Mouse (Mus musculus): ENCODE results near the gene Fam131a. TPM values are rescaled to one million over a fixed set of nuclear protein-coding genes. Genes with fewer than 3 reads are reported as not detected.
A peak's percentile ranks its signal among the peaks of the same experiment; 100 is the strongest.

Fam131a gene
- total and polyA plus RNA-seq, 2 experiments from 2014 or later: 8.7 to 25.5 TPM

- Histone ChIP-seq H3K4me1 (ENCODE audit: control insufficient read depth, insufficient read depth) (no peaks in the 10 kb centered on the region), H3K4me2 (ENCODE audit: low read depth, low read length) (no peak overlapping the region), H3K4me3 (ENCODE audit: low read depth, low read length) (no peak overlapping the region), H3K27me3 (ENCODE audit: control insufficient read depth, insufficient read depth, low read length) (no peaks in the 10 kb centered on the region), H3K9ac (replicated peaks; ENCODE audit: low read depth, low read length) (no peak overlapping the region), H3K36me3 (replicated peaks; ENCODE audit: control insufficient read depth, insufficient read depth, low read length) (peaks cover 2% of the 10 kb centered on the region; the same call in 1 of the 2 replicates), H3K27ac (ENCODE audit: low read depth) (no peak overlapping the region), H3K9me3 (replicated peaks; ENCODE audit: control insufficient read depth, low read length) (no peaks in the 10 kb centered on the region)
- 89% methylated on average over 21 of the region's 21 CpGs for WGBS
- no peak for TF ChIP-seq EP300 (IDR thresholded peaks at IDR 0.05; ENCODE audit: low read depth)
- no peak for TF ChIP-seq CTCF (IDR thresholded peaks at IDR 0.05; ENCODE audit: low read depth)
- no peak for DNase-seq (ENCODE audit: low spot score)
- ATAC-seq (ENCODE audit: insufficient read depth, low read depth): no peak
Measured at GRCm38 (mm10) chr16:20708220-20708938, 15.3 kb downstream of the Fam131a start.

- ATAC-seq (ENCODE audit: insufficient read depth, low read depth): no peak
- no peaks in the 10 kb centered on the region for H3K27me3 ChIP-seq (ENCODE audit: control insufficient read depth, insufficient read depth, low read length)
- H3K36me3 ChIP-seq (replicated peaks; ENCODE audit: control insufficient read depth, insufficient read depth, low read length): no peaks in the 10 kb centered on the region; the same call in 1 of the 2 replicates
- H3K4me1 ChIP-seq (ENCODE audit: control insufficient read depth, insufficient read depth): no peaks in the 10 kb centered on the region
- no peak overlapping the region for H3K4me2 ChIP-seq (ENCODE audit: low read depth, low read length)
- H3K9me3 ChIP-seq (replicated peaks; ENCODE audit: control insufficient read depth, low read length): no peaks in the 10 kb centered on the region
- H3K4me3 ChIP-seq (ENCODE audit: low read depth, low read length): no peak overlapping the region
- no peak overlapping the region for H3K9ac ChIP-seq (replicated peaks; ENCODE audit: low read depth, low read length)
- WGBS: 77% methylated on average over 19 of the region's 19 CpGs
- H3K27ac ChIP-seq (ENCODE audit: low read depth): no peak overlapping the region
- DNase-seq (ENCODE audit: low spot score): no peak
- TF ChIP-seq CTCF (IDR thresholded peaks at IDR 0.05; ENCODE audit: low read depth) (peak; percentile 57), EP300 (IDR thresholded peaks at IDR 0.05; ENCODE audit: low read depth) (no peak)
Measured at GRCm38 (mm10) chr16:20708939-20709734, 16.1 kb downstream of the Fam131a start.

GRCm38 (mm10) chr16:20710370-20710769 lies 17.3 kb downstream of the Fam131a start:
- Histone ChIP-seq H3K4me3 (ENCODE audit: low read depth, low read length) (no peak overlapping the region), H3K36me3 (replicated peaks; ENCODE audit: control insufficient read depth, insufficient read depth, low read length) (no peaks in the 10 kb centered on the region; the same call in 1 of the 2 replicates), H3K27me3 (ENCODE audit: control insufficient read depth, insufficient read depth, low read length) (no peaks in the 10 kb centered on the region), H3K9me3 (replicated peaks; ENCODE audit: control insufficient read depth, low read length) (no peaks in the 10 kb centered on the region), H3K4me1 (ENCODE audit: control insufficient read depth, insufficient read depth) (0 out of 2 replicates have a peak, but pooled peaks cover 6% of the 10 kb centered on the region), H3K4me2 (ENCODE audit: low read depth, low read length) (no peak overlapping the region), H3K27ac (ENCODE audit: low read depth) (no peak overlapping the region), H3K9ac (replicated peaks; ENCODE audit: low read depth, low read length) (no peak overlapping the region)
- 91% methylated on average over 11 of the region's 11 CpGs for WGBS
- DNase-seq (ENCODE audit: low spot score) (no peak), ATAC-seq (ENCODE audit: insufficient read depth, low read depth) (no peak)
- TF ChIP-seq EP300 (IDR thresholded peaks at IDR 0.05; ENCODE audit: low read depth): no peak
- no peak for TF ChIP-seq CTCF (IDR thresholded peaks at IDR 0.05; ENCODE audit: low read depth)

GRCm38 (mm10) chr16:20710810-20711209 lies 17.8 kb downstream of the Fam131a start:
- DNase-seq (ENCODE audit: low spot score): no peak
- no peak for TF ChIP-seq EP300 (IDR thresholded peaks at IDR 0.05; ENCODE audit: low read depth)
- TF ChIP-seq CTCF (IDR thresholded peaks at IDR 0.05; ENCODE audit: low read depth): no peak
- Histone ChIP-seq H3K9ac (replicated peaks; ENCODE audit: low read depth, low read length) (no peak overlapping the region), H3K27ac (ENCODE audit: low read depth) (no peak overlapping the region), H3K4me2 (ENCODE audit: low read depth, low read length) (no peak overlapping the region), H3K4me3 (ENCODE audit: low read depth, low read length) (no peak overlapping the region), H3K27me3 (ENCODE audit: control insufficient read depth, insufficient read depth, low read length) (no peaks in the 10 kb centered on the region), H3K36me3 (replicated peaks; ENCODE audit: control insufficient read depth, insufficient read depth, low read length) (no peaks in the 10 kb centered on the region; the same call in 1 of the 2 replicates), H3K4me1 (ENCODE audit: control insufficient read depth, insufficient read depth) (0 out of 2 replicates have a peak, but pooled peaks cover 9% of the 10 kb centered on the region), H3K9me3 (replicated peaks; ENCODE audit: control insufficient read depth, low read length) (no peaks in the 10 kb centered on the region)
- 74% methylated on average over 4 of the region's 4 CpGs for WGBS
- no peak for ATAC-seq (ENCODE audit: insufficient read depth, low read depth)

- Histone ChIP-seq H3K9me3 (replicated peaks; ENCODE audit: control insufficient read depth, low read length) (no peaks in the 10 kb centered on the region), H3K4me2 (ENCODE audit: low read depth, low read length) (no peak overlapping the region), H3K4me1 (ENCODE audit: control insufficient read depth, insufficient read depth) (0 out of 2 replicates have a peak, but pooled peaks cover 9% of the 10 kb centered on the region), H3K27me3 (ENCODE audit: control insufficient read depth, insufficient read depth, low read length) (no peaks in the 10 kb centered on the region), H3K27ac (ENCODE audit: low read depth) (no peak overlapping the region), H3K9ac (replicated peaks; ENCODE audit: low read depth, low read length) (no peak overlapping the region), H3K4me3 (ENCODE audit: low read depth, low read length) (no peak overlapping the region), H3K36me3 (replicated peaks; ENCODE audit: control insufficient read depth, insufficient read depth, low read length) (no peaks in the 10 kb centered on the region; the same call in 1 of the 2 replicates)
- no peak for TF ChIP-seq CTCF (IDR thresholded peaks at IDR 0.05; ENCODE audit: low read depth)
- no peak for TF ChIP-seq EP300 (IDR thresholded peaks at IDR 0.05; ENCODE audit: low read depth)
- DNase-seq (ENCODE audit: low spot score): no peak
- 82% methylated on average over 9 of the region's 9 CpGs for WGBS
- ATAC-seq (ENCODE audit: insufficient read depth, low read depth): no peak
Measured at GRCm38 (mm10) chr16:20712190-20712589, 19.1 kb downstream of the Fam131a start.
